Mouse (Mus musculus) testis, postnatal 14 days (tissue): ENCODE results near the gene Gcnt1.

Experiments used
- DNase-seq: peaks from one replicate; pipeline ENCODE4 v3.0.0; 2021; ENCODE audit warnings: low spot score

Gcnt1 gene

GRCm38 (mm10) chr19:17372701-17373100, at the start of gene Gcnt1:
TSS of gene Gcnt1 (minus strand) at chr19:17372844.
- no peak for DNase-seq

GRCm38 (mm10) chr19:17417855-17418254, 45.2 kb upstream of the Gcnt1 start:
- DNase-seq, result no peak

- no peak for DNase-seq
Observed at GRCm38 (mm10) chr19:17412915-17413459, 40.3 kb upstream of the Gcnt1 start.

GRCm38 (mm10) chr19:17410465-17411065, 37.9 kb upstream of the Gcnt1 start:
- no peak for DNase-seq

GRCm38 (mm10) chr19:17409351-17409750, 36.7 kb upstream of the Gcnt1 start:
- no peak for DNase-seq

- no peak for DNase-seq
Observed at GRCm38 (mm10) chr19:17408591-17408990, 35.9 kb upstream of the Gcnt1 start.

- DNase-seq, result no peak
Observed at GRCm38 (mm10) chr19:17406823-17407222, 34.2 kb upstream of the Gcnt1 start.

- no peak for DNase-seq
Observed at GRCm38 (mm10) chr19:17403175-17403574, 30.5 kb upstream of the Gcnt1 start.

GRCm38 (mm10) chr19:17400571-17400970, 27.9 kb upstream of the Gcnt1 start:
- DNase-seq, result no peak

GRCm38 (mm10) chr19:17399965-17400364, 27.3 kb upstream of the Gcnt1 start:
- DNase-seq, result no peak

- no peak for DNase-seq
Observed at GRCm38 (mm10) chr19:17397922-17398321, 25.3 kb upstream of the Gcnt1 start.

GRCm38 (mm10) chr19:17396802-17397201, 24.2 kb upstream of the Gcnt1 start:
- no peak for DNase-seq

GRCm38 (mm10) chr19:17393841-17394591, 21.4 kb upstream of the Gcnt1 start, which contains the start of gene Rfk:
TSS of gene Rfk (plus strand) at chr19:17394043.
- peak; percentile 93 for DNase-seq

- DNase-seq, result no peak
Observed at GRCm38 (mm10) chr19:17392866-17393265, 20.2 kb upstream of the Gcnt1 start.

- no peak for DNase-seq
Observed at GRCm38 (mm10) chr19:17388404-17388803, 15.8 kb upstream of the Gcnt1 start.

- no peak for DNase-seq
Observed at GRCm38 (mm10) chr19:17386424-17386823, 13.8 kb upstream of the Gcnt1 start.

- DNase-seq, result no peak
Observed at GRCm38 (mm10) chr19:17385426-17385825, 12.8 kb upstream of the Gcnt1 start.

GRCm38 (mm10) chr19:17385022-17385421, 12.4 kb upstream of the Gcnt1 start:
- no peak for DNase-seq

GRCm38 (mm10) chr19:17382807-17383397, 10.3 kb upstream of the Gcnt1 start:
- no peak for DNase-seq

- DNase-seq, result no peak
Observed at GRCm38 (mm10) chr19:17380549-17380948, 7.9 kb upstream of the Gcnt1 start.

- no peak for DNase-seq
Observed at GRCm38 (mm10) chr19:17378845-17379244, 6.2 kb upstream of the Gcnt1 start.

- DNase-seq, result no peak
Observed at GRCm38 (mm10) chr19:17369581-17369980, 3.1 kb downstream of the Gcnt1 start.

- no peak for DNase-seq
Observed at GRCm38 (mm10) chr19:17368557-17368956, 4.1 kb downstream of the Gcnt1 start.
